Mouse (Mus musculus) embryonic facial prominence, embryonic 10.5 days (tissue): ENCODE results near the gene Egflam. TPM values are rescaled to one million over a fixed set of nuclear protein-coding genes. Genes with fewer than 3 reads are reported as not detected.

ENCODE experiments used
- DNase-seq: peaks from one replicate; pipeline ENCODE4 v3.0.0-alpha.2; 2017; ENCODE audit warnings: low spot score
- H3K27ac ChIP-seq: fragments of 300-500 bp; sonication (generic); replicated peaks from 2 replicates; pipeline ENCODE4 v1.5.1; 2016; ENCODE audit warnings: mild to moderate bottlenecking
- H3K27me3 ChIP-seq: fragments of 300-500 bp; sonication (generic); replicated peaks from 2 replicates; pipeline ENCODE4 v1.6.1; 2016; ENCODE audit warnings: low read depth, mild to moderate bottlenecking; ENCODE audit not compliant: poor library complexity, severe bottlenecking
- H3K36me3 ChIP-seq: fragments of 300-500 bp; sonication (generic); replicated peaks from 2 replicates; pipeline ENCODE4 v1.6.1; 2016; ENCODE audit warnings: mild to moderate bottlenecking, moderate library complexity
- H3K4me1 ChIP-seq: fragments of 300-500 bp; sonication (generic); 2 replicates; pipeline ENCODE4 v1.6.1; 2016
- H3K4me3 ChIP-seq: fragments of 300-500 bp; sonication (generic); 2 replicates; pipeline ENCODE4 v1.5.1; 2016; ENCODE audit warnings: mild to moderate bottlenecking, moderate library complexity
- H3K9me3 ChIP-seq: fragments of 300-500 bp; sonication (generic); 2 replicates; pipeline ENCODE4 v1.6.1; 2016; ENCODE audit warnings: mild to moderate bottlenecking
- WGBS: fragments of 180-500 bp; shearing (Covaris S2); methylation state at CpG from one replicate; pipeline ENCODE4 v1.1.7; 2016; 5-methylcytosine and 5-hydroxymethylcytosine counted together
- polyA plus RNA-seq: library from polyadenylated mRNA; unstranded; fragments of >200 nt; fragmentation: Nextera tagmentation; extraction: Ambion mirVana; gene quantifications from 2 replicates; pipeline ENCODE4 v1.2.1, GENCODE M21; 2016

Gene Egflam
- 11.8 and 12.7 TPM in 2 replicates for polyA plus RNA-seq

GRCm38 (mm10) chr15:7397818-7398608 is at the start of gene Egflam:
TSS of gene Egflam (minus strand) at chr15:7398395.
- peak; percentile 78 for DNase-seq
- Histone ChIP-seq H3K36me3 (no peaks in the 10 kb centered on the region), H3K27ac (peak within 1 kb of the TSS; percentile 89), H3K27me3 (peaks cover 32% of the 10 kb centered on the region), H3K4me3 (peak within 1 kb of the TSS; percentile 78), H3K9me3 (no peaks in the 10 kb centered on the region), H3K4me1 (peaks cover 23% of the 10 kb centered on the region)
- WGBS = under 1% methylated on average over 62 of the region's 62 CpGs

GRCm38 (mm10) chr15:7443396-7444315 is 45.5 kb upstream of the Egflam start:
- Histone ChIP-seq H3K9me3 (no peaks in the 10 kb centered on the region), H3K4me3 (no peak overlapping the region), H3K36me3 (no peaks in the 10 kb centered on the region), H3K27ac (no peak overlapping the region), H3K4me1 (no peaks in the 10 kb centered on the region), H3K27me3 (no peaks in the 10 kb centered on the region)
- WGBS = 71% methylated on average over 17 of the region's 17 CpGs
- DNase-seq = no peak

GRCm38 (mm10) chr15:7442148-7443100 is 44.2 kb upstream of the Egflam start:
- Histone ChIP-seq H3K4me3 (no peak overlapping the region), H3K27me3 (no peaks in the 10 kb centered on the region), H3K27ac (no peak overlapping the region), H3K9me3 (no peaks in the 10 kb centered on the region), H3K36me3 (no peaks in the 10 kb centered on the region), H3K4me1 (no peaks in the 10 kb centered on the region)
- WGBS = 59% methylated on average over 16 of the region's 16 CpGs
- DNase-seq = no peak

GRCm38 (mm10) chr15:7424282-7424681 is 26.1 kb upstream of the Egflam start:
- Histone ChIP-seq H3K9me3 (no peaks in the 10 kb centered on the region), H3K4me3 (no peak overlapping the region), H3K27me3 (no peaks in the 10 kb centered on the region), H3K4me1 (peaks cover 6% of the 10 kb centered on the region; the same call in 1 of the 2 replicates), H3K27ac (no peak overlapping the region), H3K36me3 (no peaks in the 10 kb centered on the region)
- no peak for DNase-seq
- WGBS = 74% methylated on average over 2 of the region's 2 CpGs

- H3K27me3 ChIP-seq = peaks cover 7% of the 10 kb centered on the region
- no peaks in the 10 kb centered on the region for H3K9me3 ChIP-seq
- no peak overlapping the region for H3K27ac ChIP-seq
- no peaks in the 10 kb centered on the region; the same call in 1 of the 2 replicates for H3K4me1 ChIP-seq
- no peak for DNase-seq
- no peaks in the 10 kb centered on the region for H3K36me3 ChIP-seq
- WGBS = 83% methylated on average over 8 of the region's 8 CpGs
- H3K4me3 ChIP-seq = no peak overlapping the region
These were observed 6.3 kb upstream of the Egflam start for GRCm38 (mm10) chr15:7404521-7404920.

- Histone ChIP-seq H3K9me3 (no peaks in the 10 kb centered on the region), H3K4me3 (peak overlapping the region; percentile 78), H3K4me1 (peaks cover 23% of the 10 kb centered on the region), H3K36me3 (no peaks in the 10 kb centered on the region), H3K27me3 (peaks cover 32% of the 10 kb centered on the region), H3K27ac (peak overlapping the region; percentile 89)
- WGBS = 2% methylated on average over 17 of the region's 17 CpGs
- peak; percentile 20 for DNase-seq
These were observed 680 bp upstream of the Egflam start for GRCm38 (mm10) chr15:7398609-7399540.

GRCm38 (mm10) chr15:7397446-7397817 is 763 bp downstream of the Egflam start:
- peak; percentile 68 for DNase-seq
- Histone ChIP-seq H3K9me3 (no peaks in the 10 kb centered on the region), H3K27ac (peak overlapping the region; percentile 89), H3K4me1 (peaks cover 23% of the 10 kb centered on the region), H3K27me3 (peaks cover 32% of the 10 kb centered on the region), H3K4me3 (peak overlapping the region; percentile 78), H3K36me3 (no peaks in the 10 kb centered on the region)
- WGBS = under 1% methylated on average over 8 of the region's 8 CpGs

GRCm38 (mm10) chr15:7383349-7383748 is 14.8 kb downstream of the Egflam start:
- peaks cover 11% of the 10 kb centered on the region; the same call in 1 of the 2 replicates for H3K4me1 ChIP-seq
- no peak for DNase-seq
- no peaks in the 10 kb centered on the region for H3K9me3 ChIP-seq
- no peak overlapping the region for H3K27ac ChIP-seq
- no peak overlapping the region for H3K4me3 ChIP-seq
- no peaks in the 10 kb centered on the region for H3K27me3 ChIP-seq
- WGBS = 83% methylated on average over 4 of the region's 4 CpGs
- no peaks in the 10 kb centered on the region for H3K36me3 ChIP-seq

GRCm38 (mm10) chr15:7382457-7382856 is 15.7 kb downstream of the Egflam start:
- no peak overlapping the region for H3K27ac ChIP-seq
- no peak overlapping the region for H3K4me3 ChIP-seq
- DNase-seq = no peak
- 73% methylated on average over 10 of the region's 10 CpGs for WGBS
- no peaks in the 10 kb centered on the region for H3K36me3 ChIP-seq
- peaks cover 11% of the 10 kb centered on the region; the same call in 1 of the 2 replicates for H3K4me1 ChIP-seq
- no peaks in the 10 kb centered on the region for H3K27me3 ChIP-seq
- no peaks in the 10 kb centered on the region for H3K9me3 ChIP-seq

- no peaks in the 10 kb centered on the region for H3K4me1 ChIP-seq
- no peaks in the 10 kb centered on the region for H3K36me3 ChIP-seq
- WGBS = 78% methylated on average over 1 of the region's 1 CpGs
- no peaks in the 10 kb centered on the region for H3K9me3 ChIP-seq
- no peak overlapping the region for H3K27ac ChIP-seq
- no peak overlapping the region for H3K4me3 ChIP-seq
- no peak for DNase-seq
- no peaks in the 10 kb centered on the region for H3K27me3 ChIP-seq
These were observed 45.6 kb downstream of the Egflam start for GRCm38 (mm10) chr15:7352635-7353051.

GRCm38 (mm10) chr15:7340703-7341309 is 57.4 kb downstream of the Egflam start:
- 79% methylated on average over 5 of the region's 5 CpGs for WGBS
- DNase-seq = no peak
- no peak overlapping the region for H3K4me3 ChIP-seq
- peaks cover 8% of the 10 kb centered on the region for H3K4me1 ChIP-seq
- no peaks in the 10 kb centered on the region for H3K36me3 ChIP-seq
- H3K27ac ChIP-seq = no peak overlapping the region
- H3K9me3 ChIP-seq = no peaks in the 10 kb centered on the region
- no peaks in the 10 kb centered on the region for H3K27me3 ChIP-seq
